Mouse (Mus musculus): Measurements from ENCODE around the gene Fbxo47.

DNA sequence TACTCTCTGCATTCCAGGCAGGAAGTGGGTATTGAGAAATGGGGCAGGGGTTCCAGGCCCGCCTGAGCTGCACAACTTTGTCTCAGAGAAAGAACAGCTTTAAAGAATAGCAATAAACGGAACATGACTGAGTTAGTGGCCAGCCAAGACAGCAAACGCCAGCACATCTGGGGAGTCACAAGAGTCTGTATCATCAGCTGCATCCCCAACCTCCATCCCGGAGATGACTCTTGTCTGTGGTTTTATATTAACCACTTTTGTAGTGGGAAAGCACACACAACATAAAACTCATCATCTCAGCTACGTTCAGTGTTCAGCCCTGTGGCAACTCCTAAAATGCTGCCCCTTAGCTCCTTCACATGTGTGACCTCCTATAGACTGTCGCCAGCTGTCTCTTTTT, 17.9 kb upstream of the Fbxo47 start:
- TF ChIP-seq CTCF (IDR thresholded peaks at IDR 0.05 in 2 of 3, conservative IDR thresholded peaks at IDR 0.05 in 1 of 3; ENCODE audit: control insufficient read depth in 1 of 3, insufficient read depth in 1 of 3, low read depth in 2 of 3, low read length in 3 of 3, poor library complexity in 1 of 3, severe bottlenecking in 1 of 3) (no peak), POLR2A (IDR thresholded peaks at IDR 0.05; ENCODE audit: control insufficient read depth in 1 of 2, insufficient read depth in 1 of 2, low read depth in 1 of 2, low read length in 2 of 2, poor library complexity in 1 of 2) (no peak), MAFK (IDR thresholded peaks at IDR 0.05; ENCODE audit: borderline replicate concordance, low read depth, low read length) (no peak), JUND (IDR thresholded peaks at IDR 0.05; ENCODE audit: low read depth, low read length) (no peak), USF1 (IDR thresholded peaks at IDR 0.05; ENCODE audit: low read depth, low read length) (no peak), NELFE (IDR thresholded peaks at IDR 0.05; ENCODE audit: low read depth, low read length) (no peak), ZMIZ1 (IDR thresholded peaks at IDR 0.05; ENCODE audit: low read depth, low read length) (no peak), GATA1 (IDR thresholded peaks at IDR 0.05; ENCODE audit: low read depth, low read length) (no peak), ZC3H11A (IDR thresholded peaks at IDR 0.05; ENCODE audit: low read depth, low read length) (no peak), ETS1 (IDR thresholded peaks at IDR 0.05; ENCODE audit: low read depth, low read length) (no peak), KAT2A (conservative IDR thresholded peaks at IDR 0.05; ENCODE audit: low read depth, low read length) (no peak), ZNF384 (IDR thresholded peaks at IDR 0.05; ENCODE audit: low read depth, low read length) (no peak), HCFC1 (IDR thresholded peaks at IDR 0.05; ENCODE audit: low read depth, low read length) (no peak)

Measured in MEL (cell line).